Mouse (Mus musculus): ENCODE measurements at regions not wholly inside any gene's neighbourhood (a gene's known extent, or its start where the extent isn't known, plus 50 kb on each side); places are given as distances from the start of the nearest gene placed in this dataset.

DNA sequence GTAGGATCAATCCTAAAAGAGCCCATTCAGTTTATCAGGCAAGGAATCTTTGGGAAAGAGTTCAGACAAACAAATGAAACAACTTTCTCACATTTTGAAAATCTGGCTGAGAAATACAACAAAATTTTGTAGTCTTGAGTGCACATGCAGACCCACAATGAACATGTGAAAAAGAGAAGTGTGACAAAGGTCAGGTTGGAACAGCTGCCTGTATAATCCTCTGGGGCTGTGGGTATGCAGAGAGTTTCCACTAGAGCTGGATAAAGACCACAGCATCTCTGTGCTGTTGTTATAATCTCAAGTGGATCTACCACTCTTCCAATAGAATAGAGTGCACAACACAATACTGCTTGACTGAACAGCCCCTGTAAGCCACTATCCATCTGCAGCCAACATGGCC is 482.3 kb downstream of the Irx1 start:
- no peak for DNase-seq

DNA sequence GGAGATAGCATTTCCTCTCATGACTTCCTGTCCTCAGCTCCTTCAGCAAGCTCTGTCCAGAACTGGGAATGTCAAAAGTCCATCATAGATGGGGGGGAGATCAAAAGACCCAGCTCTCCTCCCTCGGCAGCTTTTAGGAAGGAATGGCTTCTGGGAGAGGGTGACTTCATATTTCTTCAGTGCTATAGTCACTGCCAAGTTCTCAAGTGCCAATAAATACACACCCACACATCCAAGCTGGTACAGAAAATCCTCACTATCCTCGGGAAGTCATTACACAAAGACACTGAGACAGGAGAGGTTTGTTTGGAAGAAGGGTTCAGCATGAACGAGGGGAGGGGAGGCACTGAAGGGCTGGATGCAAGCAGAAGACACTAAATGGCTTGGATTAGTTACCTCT is 502.0 kb downstream of the Irx1 start:
- DNase-seq, result no peak

- DNase-seq, result no peak
These were observed 502.9 kb downstream of the Irx1 start for GRCm38 (mm10) chr13:71460607-71461006.

GRCm38 (mm10) chr13:71460097-71460496 is 503.4 kb downstream of the Irx1 start:
- DNase-seq, result no peak

DNA sequence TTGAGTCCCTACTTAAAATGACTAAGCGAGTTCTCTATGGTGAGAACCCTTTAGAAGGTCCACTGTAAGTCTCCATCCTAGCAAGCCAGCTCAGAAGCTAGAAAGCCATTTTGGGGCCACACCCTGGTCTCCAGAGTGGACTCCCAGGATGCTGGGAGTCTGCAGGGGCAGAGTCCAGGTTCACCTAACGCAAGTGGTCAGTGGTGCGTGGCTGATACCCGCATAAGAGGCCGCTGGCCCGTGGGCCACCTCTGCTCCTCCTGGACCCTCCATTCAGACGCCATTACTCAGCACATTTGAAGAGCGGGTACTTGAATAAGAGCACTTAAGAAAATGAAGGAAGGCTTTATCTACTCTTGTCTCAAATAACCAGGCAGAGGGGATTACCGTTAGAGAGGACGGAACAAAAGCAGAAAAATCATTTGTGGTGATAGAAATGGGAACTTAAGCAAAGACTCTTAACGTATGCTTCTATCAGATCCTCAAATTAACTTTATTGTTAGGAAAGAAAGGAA is 504.4 kb downstream of the Irx1 start:
- no peak for DNase-seq

GRCm38 (mm10) chr13:71458061-71458935 is 505.2 kb downstream of the Irx1 start:
- DNase-seq, result no peak

- no peak for DNase-seq
These were observed 506.0 kb downstream of the Irx1 start for GRCm38 (mm10) chr13:71457550-71457949.

- no peak for DNase-seq
These were observed 511.3 kb downstream of the Irx1 start for GRCm38 (mm10) chr13:71452258-71452657.

DNA sequence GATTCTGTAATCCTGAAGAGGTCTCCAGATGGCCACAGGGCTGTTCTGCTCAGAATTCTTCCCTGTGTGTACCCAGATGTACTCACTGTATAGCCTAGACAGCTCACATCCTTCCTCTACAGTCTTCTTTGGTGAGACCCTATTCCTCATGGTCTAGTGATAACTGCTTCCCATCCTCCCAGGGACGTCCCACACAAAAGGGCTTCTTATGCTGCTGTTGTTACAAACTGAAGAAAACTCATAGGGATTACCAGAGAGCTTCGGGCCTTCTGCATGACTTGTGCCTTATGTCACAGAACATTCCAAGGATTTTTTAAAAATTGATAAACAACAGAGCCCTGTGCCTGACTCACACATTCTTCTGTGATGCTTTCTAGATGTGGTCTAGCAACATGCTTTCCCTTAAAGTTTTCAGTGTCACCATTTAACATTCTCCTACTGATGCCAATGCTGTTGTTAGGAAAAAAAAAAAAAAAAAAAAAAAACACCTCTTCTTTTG is 525.9 kb downstream of the Irx1 start:
- no peak for DNase-seq

DNA sequence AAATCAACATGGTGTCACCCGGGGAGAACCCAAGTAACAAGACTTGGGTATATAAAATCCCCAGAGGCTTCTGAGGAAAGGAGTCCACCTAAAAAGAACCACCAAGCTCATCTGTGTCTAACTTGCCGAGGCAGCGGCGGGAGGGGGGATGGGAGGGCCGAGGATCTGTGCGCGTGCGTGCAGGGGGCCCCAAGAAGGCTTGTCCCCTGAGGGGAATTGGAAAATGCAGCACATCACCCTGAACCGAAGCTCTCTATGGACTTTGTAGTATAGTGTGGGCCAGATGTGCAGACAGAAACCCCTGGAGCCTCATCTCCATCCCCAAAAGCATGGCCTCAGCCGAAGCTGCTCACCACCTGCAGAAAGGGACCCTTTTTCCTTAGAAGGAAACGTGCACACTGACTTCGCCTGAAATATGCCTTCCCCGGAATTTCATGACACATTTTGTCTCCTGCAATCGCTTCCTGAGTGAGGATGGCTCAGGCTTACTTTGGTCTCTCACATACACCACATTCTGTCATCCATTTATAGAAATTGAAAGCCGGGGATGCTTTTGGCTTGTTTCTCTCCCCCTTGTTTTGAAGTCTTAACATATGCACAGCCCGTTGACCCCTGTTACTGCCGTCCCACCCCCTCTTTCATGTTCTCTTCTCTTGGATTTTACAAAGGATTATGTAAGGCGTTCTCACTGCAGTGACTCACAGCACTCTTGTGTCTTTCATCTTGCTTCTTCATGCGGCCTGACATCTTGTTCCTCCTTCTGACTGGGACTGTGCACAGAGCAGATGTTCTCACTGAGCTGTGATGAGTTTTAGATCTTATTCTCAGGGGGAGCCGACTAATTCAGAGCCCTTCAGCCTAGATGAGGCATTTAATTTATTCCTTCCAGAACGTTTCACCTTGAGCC is 559.6 kb downstream of the Irx1 start:
- no peak for DNase-seq

DNA sequence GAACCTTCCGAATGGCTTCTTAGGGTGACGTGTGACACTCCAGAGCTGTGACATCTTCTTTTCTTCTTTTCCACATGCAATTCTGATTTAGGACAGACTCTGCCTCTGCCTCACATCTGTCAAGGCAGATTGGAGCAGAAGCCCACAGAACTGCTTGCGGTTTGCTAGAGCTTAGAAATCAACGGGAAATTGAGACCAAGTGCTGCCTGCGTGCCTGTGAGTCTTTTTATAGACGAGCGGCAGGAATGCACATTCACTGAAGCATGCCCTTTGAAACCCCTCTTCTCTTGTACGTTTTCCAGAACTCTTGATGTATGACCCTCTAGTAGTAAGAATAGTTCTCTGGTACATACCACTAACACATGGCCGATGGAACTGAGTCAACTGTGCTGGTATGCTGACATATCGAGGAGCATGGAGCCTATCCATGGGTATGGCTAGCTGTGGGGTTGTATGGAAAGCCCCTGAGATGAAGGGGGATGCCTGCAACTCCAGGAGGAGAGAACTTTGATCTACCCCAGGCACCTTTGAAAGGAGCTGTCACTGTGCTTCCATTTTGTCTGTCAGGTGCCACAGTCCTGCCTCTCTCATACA is 552.2 kb upstream of the Adamts16 start:
- no peak for DNase-seq

GRCm38 (mm10) chr13:71378641-71379040 is 537.0 kb upstream of the Adamts16 start:
- no peak for DNase-seq

DNA sequence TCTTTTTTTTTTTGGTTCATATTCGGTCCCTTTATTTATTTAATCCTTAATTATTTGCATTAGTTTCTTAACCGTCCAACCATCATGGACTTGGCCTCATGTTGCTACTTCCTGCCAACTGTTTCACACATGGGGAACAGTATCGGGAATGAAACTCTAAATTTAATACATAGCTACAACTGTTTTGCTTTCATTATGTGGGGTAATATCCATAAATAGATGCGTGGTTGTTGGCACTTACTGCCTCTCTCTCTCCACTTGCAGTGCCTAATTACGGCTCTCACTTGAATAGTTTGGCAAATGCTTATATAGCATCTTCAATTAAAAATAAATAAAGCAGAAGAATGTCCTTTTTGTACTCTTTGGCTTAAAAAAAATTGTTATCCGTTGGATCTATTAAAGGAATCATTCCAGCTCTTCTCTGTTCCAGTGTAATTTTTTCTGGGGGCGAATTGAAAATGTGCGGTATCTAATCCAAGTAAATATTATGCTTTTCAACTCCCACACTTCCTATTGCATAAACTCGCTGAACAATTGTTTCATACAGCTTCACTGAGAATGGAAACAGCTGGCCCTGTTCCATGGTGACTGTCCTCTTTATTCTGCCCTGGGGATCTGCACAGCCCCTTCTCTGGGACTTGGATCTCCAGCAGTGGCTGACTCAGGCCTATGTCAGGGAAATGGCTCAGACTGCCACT is 534.4 kb upstream of the Adamts16 start:
- DNase-seq, result no peak

- DNase-seq, result no peak
These were observed 531.4 kb upstream of the Adamts16 start for GRCm38 (mm10) chr13:71372701-71373685.

- no peak for DNase-seq
These were observed 528.2 kb upstream of the Adamts16 start for GRCm38 (mm10) chr13:71369832-71370231.

GRCm38 (mm10) chr13:71365261-71365660 is 523.6 kb upstream of the Adamts16 start:
- DNase-seq, result no peak

GRCm38 (mm10) chr13:71362311-71362710 is 520.7 kb upstream of the Adamts16 start:
- no peak for DNase-seq

- no peak for DNase-seq
These were observed 517.5 kb upstream of the Adamts16 start for GRCm38 (mm10) chr13:71359112-71359511.

- DNase-seq, result no peak
These were observed 509.2 kb upstream of the Adamts16 start for GRCm38 (mm10) chr13:71350787-71351186.

DNA sequence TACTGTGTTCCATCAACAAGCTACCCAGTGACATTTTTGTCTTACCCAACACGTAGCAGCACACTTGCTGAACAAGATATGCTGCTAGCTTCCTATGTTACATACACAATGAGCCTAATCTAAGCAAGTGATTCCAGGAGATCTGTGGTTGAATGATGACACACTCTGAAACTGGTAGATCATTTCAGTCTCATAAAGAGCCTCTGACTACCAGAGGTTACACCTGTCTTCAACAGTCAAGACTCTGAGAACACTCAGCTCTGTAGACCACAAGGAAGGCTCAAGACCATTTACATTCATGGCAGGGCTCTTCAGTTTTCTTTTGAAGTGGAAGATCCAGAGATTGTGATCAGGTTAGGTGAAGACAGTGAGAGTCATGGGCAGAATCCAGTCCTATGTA is 501.3 kb upstream of the Adamts16 start:
- no peak for DNase-seq

GRCm38 (mm10) chr13:71338700-71339099 is 497.1 kb upstream of the Adamts16 start:
- DNase-seq, result no peak

Measured in thymus, postnatal 25 days (tissue).